Mouse (Mus musculus): Measurements from ENCODE around the gene Fxyd6. TPM values are rescaled to one million over a fixed set of nuclear protein-coding genes. Genes with fewer than 3 reads are reported as not detected.

Fxyd6 gene
- polyA plus RNA-seq, 1 experiment from 2014 or later = 32.7 TPM

- no peak overlapping the region for H3K9ac ChIP-seq (ENCODE audit: low read length)
- no peaks in the 10 kb centered on the region for H3K9me3 ChIP-seq (ENCODE audit: control insufficient read depth, low read length)
- H3K4me1 ChIP-seq (ENCODE audit: control insufficient read depth in 2 of 2, insufficient read depth in 2 of 2, low read length in 2 of 2) = peaks cover 3% of the 10 kb centered on the region in 2 experiments; a peak in 1 of 4 replicates
- H3K27ac ChIP-seq (replicated peaks in 1 of 2; ENCODE audit: control insufficient read depth in 1 of 2, insufficient read depth in 1 of 2, low read depth in 2 of 2, low read length in 2 of 2) = no peak overlapping the region
- H3K4me3 ChIP-seq (ENCODE audit: control insufficient read depth in 1 of 2, insufficient read depth in 1 of 2, low read depth in 1 of 2, low read length in 2 of 2) = no peak overlapping the region
- no peaks in the 10 kb centered on the region for H3K27me3 ChIP-seq (ENCODE audit: control insufficient read depth, insufficient read depth, low read length)
- ATAC-seq (ENCODE audit: insufficient number of reproducible peaks, insufficient read depth, low FRiP score, low read depth) = no peak
- H3K36me3 ChIP-seq (ENCODE audit: control insufficient read depth, insufficient read depth, low read length) = no peaks in the 10 kb centered on the region
- H3K4me2 ChIP-seq (ENCODE audit: low read length) = no peak overlapping the region
- WGBS = 62% methylated on average over 8 of the region's 8 CpGs
Observed at GRCm38 (mm10) chr9:45421209-45421608, 51.2 kb downstream of the Fxyd6 start.

DNA sequence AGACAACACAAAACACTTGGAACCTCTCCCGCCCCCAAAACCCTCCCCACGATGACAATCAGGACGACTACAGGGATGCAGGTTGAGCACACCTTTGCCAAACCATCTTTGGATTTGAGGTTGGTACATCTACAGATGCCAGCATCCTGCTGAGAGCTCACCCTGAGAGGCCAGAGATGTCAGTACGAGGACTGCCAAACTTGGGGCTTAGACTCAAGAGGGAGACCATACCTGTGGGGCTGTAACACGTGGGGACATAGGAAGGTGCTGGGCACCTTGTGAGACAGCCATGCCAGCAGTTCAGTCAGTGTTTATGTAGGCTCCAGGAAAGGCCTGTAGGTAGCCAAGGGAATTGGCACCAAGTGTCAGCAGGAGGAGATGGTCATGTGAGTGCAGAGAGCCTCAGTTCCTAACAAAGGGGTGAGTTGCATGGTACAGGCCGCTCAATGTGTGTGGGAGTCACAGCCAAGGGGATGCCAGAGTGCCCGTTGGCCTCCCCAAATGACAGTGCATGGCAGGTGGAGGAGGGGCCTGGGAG lies 52.8 kb downstream of the Fxyd6 start:
- WGBS = 72% methylated on average over 7 of the region's 7 CpGs
- Histone ChIP-seq H3K4me3 (ENCODE audit: control insufficient read depth in 1 of 2, insufficient read depth in 1 of 2, low read depth in 1 of 2, low read length in 2 of 2) (no peak overlapping the region), H3K9me3 (ENCODE audit: control insufficient read depth, low read length) (no peaks in the 10 kb centered on the region), H3K27me3 (ENCODE audit: control insufficient read depth, insufficient read depth, low read length) (0 out of 2 replicates have a peak, but pooled peaks cover 3% of the 10 kb centered on the region), H3K36me3 (ENCODE audit: control insufficient read depth, insufficient read depth, low read length) (no peaks in the 10 kb centered on the region), H3K27ac (replicated peaks in 1 of 2; ENCODE audit: control insufficient read depth in 1 of 2, insufficient read depth in 1 of 2, low read depth in 2 of 2, low read length in 2 of 2) (no peak overlapping the region), H3K4me2 (ENCODE audit: low read length) (no peak overlapping the region), H3K4me1 (ENCODE audit: control insufficient read depth in 2 of 2, insufficient read depth in 2 of 2, low read length in 2 of 2) (no peaks in the 10 kb centered on the region), H3K9ac (ENCODE audit: low read length) (no peak overlapping the region)
- ATAC-seq (ENCODE audit: insufficient number of reproducible peaks, insufficient read depth, low FRiP score, low read depth) = no peak

- Histone ChIP-seq H3K36me3 (ENCODE audit: control insufficient read depth, insufficient read depth, low read length) (no peaks in the 10 kb centered on the region), H3K27ac (replicated peaks in 1 of 2; ENCODE audit: control insufficient read depth in 1 of 2, insufficient read depth in 1 of 2, low read depth in 2 of 2, low read length in 2 of 2) (no peak within 1 kb of the TSS), H3K9me3 (ENCODE audit: control insufficient read depth, low read length) (no peaks in the 10 kb centered on the region), H3K9ac (ENCODE audit: low read length) (no peak within 1 kb of the TSS), H3K4me2 (ENCODE audit: low read length) (no peak within 1 kb of the TSS), H3K27me3 (ENCODE audit: control insufficient read depth, insufficient read depth, low read length) (peaks cover 33% of the 10 kb centered on the region), H3K4me1 (ENCODE audit: control insufficient read depth in 2 of 2, insufficient read depth in 2 of 2, low read length in 2 of 2) (peaks cover 0 to 10% of the 10 kb centered on the region in 2 experiments; a peak in 2 of 4 replicates), H3K4me3 (ENCODE audit: control insufficient read depth in 1 of 2, insufficient read depth in 1 of 2, low read depth in 1 of 2, low read length in 2 of 2) (no peak within 1 kb of the TSS)
- no peak for ATAC-seq (ENCODE audit: insufficient number of reproducible peaks, insufficient read depth, low FRiP score, low read depth)
- WGBS = 74% methylated on average over 4 of the region's 4 CpGs
Observed at GRCm38 (mm10) chr9:45426456-45426855, 56.5 kb downstream of the Fxyd6 start, which contains the start of gene Dscaml1. Dscaml1 (plus strand) TSS chr9:45426628.

DNA sequence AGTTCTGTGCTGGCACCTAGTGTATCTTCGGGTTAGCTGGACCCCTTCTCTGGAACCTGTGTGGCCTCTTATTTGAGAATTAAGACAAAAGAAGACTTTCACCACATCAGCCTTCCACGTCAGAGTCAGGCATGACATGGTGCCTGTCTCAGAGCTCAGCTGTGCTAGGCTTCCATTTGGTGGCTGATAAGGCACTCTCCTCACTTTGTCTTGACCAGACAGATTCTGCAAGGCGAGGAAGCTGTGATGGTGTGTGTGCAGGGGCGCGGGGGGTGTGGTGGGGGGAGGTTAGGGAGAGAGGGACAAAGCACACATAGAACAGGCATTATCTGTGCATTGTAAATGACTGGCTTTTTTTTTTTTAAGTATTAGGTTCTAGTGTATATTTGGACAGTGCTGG lies 59.4 kb downstream of the Fxyd6 start:
- ATAC-seq (ENCODE audit: insufficient number of reproducible peaks, insufficient read depth, low FRiP score, low read depth) = no peak

GRCm38 (mm10) chr9:45429951-45430697 lies 60.1 kb downstream of the Fxyd6 start:
- Histone ChIP-seq H3K4me1 (ENCODE audit: control insufficient read depth in 2 of 2, insufficient read depth in 2 of 2, low read length in 2 of 2) (peaks cover 0 to 10% of the 10 kb centered on the region in 2 experiments; a peak in 2 of 4 replicates), H3K4me3 (ENCODE audit: control insufficient read depth in 1 of 2, insufficient read depth in 1 of 2, low read depth in 1 of 2, low read length in 2 of 2) (peak overlapping the region; percentile 22 to 41), H3K4me2 (ENCODE audit: low read length) (peak overlapping the region; percentile 68), H3K9ac (ENCODE audit: low read length) (no peak overlapping the region), H3K27me3 (ENCODE audit: control insufficient read depth, insufficient read depth, low read length) (peaks cover 60% of the 10 kb centered on the region), H3K9me3 (ENCODE audit: control insufficient read depth, low read length) (no peaks in the 10 kb centered on the region), H3K27ac (replicated peaks in 1 of 2; ENCODE audit: control insufficient read depth in 1 of 2, insufficient read depth in 1 of 2, low read depth in 2 of 2, low read length in 2 of 2) (no peak overlapping the region), H3K36me3 (ENCODE audit: control insufficient read depth, insufficient read depth, low read length) (no peaks in the 10 kb centered on the region)
- ATAC-seq (ENCODE audit: insufficient number of reproducible peaks, insufficient read depth, low FRiP score, low read depth) = no peak
- whole genome bisulfite sequencing = 3% methylated on average over 46 of the region's 54 CpGs

More for the DNA sequence above, 59.4 kb downstream of the Fxyd6 start:
- 14% methylated on average over 5 of the region's 5 CpGs for WGBS
- Histone ChIP-seq H3K36me3 (ENCODE audit: control insufficient read depth, insufficient read depth, low read length) (no peaks in the 10 kb centered on the region), H3K9me3 (ENCODE audit: control insufficient read depth, low read length) (no peaks in the 10 kb centered on the region), H3K4me1 (ENCODE audit: control insufficient read depth in 2 of 2, insufficient read depth in 2 of 2, low read length in 2 of 2) (peaks cover 0 to 10% of the 10 kb centered on the region in 2 experiments; a peak in 2 of 4 replicates), H3K27me3 (ENCODE audit: control insufficient read depth, insufficient read depth, low read length) (peaks cover 60% of the 10 kb centered on the region), H3K9ac (ENCODE audit: low read length) (no peak overlapping the region), H3K4me3 (ENCODE audit: control insufficient read depth in 1 of 2, insufficient read depth in 1 of 2, low read depth in 1 of 2, low read length in 2 of 2) (no peak overlapping the region), H3K4me2 (ENCODE audit: low read length) (no peak overlapping the region), H3K27ac (replicated peaks in 1 of 2; ENCODE audit: control insufficient read depth in 1 of 2, insufficient read depth in 1 of 2, low read depth in 2 of 2, low read length in 2 of 2) (no peak overlapping the region)

DNA sequence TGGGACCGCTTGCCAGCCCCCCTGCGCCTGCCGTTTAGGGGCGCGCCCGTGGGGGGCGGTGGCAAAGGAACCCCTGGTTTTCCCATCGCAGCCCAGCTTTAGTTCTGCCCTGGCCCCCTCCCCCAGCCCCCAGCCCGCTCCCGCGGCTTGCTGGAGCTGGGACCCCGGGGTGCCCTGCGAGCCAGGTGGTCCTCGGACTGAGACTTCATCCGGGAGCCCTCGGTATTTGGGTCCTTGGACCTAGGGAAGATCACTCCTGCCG lies 60.6 kb downstream of the Fxyd6 start:
- H3K4me1 ChIP-seq (ENCODE audit: control insufficient read depth in 2 of 2, insufficient read depth in 2 of 2, low read length in 2 of 2) = peaks cover 0 to 10% of the 10 kb centered on the region in 2 experiments; a peak in 2 of 4 replicates
- ATAC-seq (ENCODE audit: insufficient number of reproducible peaks, insufficient read depth, low FRiP score, low read depth) = no peak
- H3K9me3 ChIP-seq (ENCODE audit: control insufficient read depth, low read length) = no peaks in the 10 kb centered on the region
- peaks cover 60% of the 10 kb centered on the region for H3K27me3 ChIP-seq (ENCODE audit: control insufficient read depth, insufficient read depth, low read length)
- 3% methylated on average over 16 of the region's 17 CpGs for WGBS
- no peaks in the 10 kb centered on the region for H3K36me3 ChIP-seq (ENCODE audit: control insufficient read depth, insufficient read depth, low read length)
- no peak overlapping the region for H3K27ac ChIP-seq (replicated peaks in 1 of 2; ENCODE audit: control insufficient read depth in 1 of 2, insufficient read depth in 1 of 2, low read depth in 2 of 2, low read length in 2 of 2)
- peak overlapping the region; percentile 22 to 41 for H3K4me3 ChIP-seq (ENCODE audit: control insufficient read depth in 1 of 2, insufficient read depth in 1 of 2, low read depth in 1 of 2, low read length in 2 of 2)
- no peak overlapping the region for H3K9ac ChIP-seq (ENCODE audit: low read length)
- peak overlapping the region; percentile 68 for H3K4me2 ChIP-seq (ENCODE audit: low read length)

DNA sequence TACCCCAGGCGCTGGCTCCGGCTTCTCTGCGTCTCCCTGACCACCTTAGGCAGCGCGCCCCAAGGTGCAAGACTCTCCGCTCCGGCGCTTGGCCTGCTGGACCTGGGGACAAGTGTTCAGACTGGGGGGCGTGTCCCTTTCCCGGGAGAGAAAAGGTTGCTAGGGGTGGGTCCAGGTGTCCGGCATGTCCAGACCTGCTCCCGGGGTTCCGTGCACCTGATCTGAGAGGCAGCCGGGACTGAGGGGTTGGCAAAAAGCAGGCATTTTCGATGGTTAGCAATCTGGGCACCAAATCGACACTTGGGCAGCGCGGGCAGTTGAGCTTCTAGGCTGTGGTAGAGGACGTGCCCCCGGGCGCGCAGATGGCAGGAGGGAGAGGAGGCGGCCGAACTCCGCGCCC lies 61.2 kb downstream of the Fxyd6 start:
- WGBS = 5% methylated on average over 26 of the region's 26 CpGs
- ATAC-seq (ENCODE audit: insufficient number of reproducible peaks, insufficient read depth, low FRiP score, low read depth) = no peak
- Histone ChIP-seq H3K4me3 (ENCODE audit: control insufficient read depth in 1 of 2, insufficient read depth in 1 of 2, low read depth in 1 of 2, low read length in 2 of 2) (peak overlapping the region in 1 of 2 experiments; percentile 41; a peak in 2 of 4 replicates), H3K4me2 (ENCODE audit: low read length) (peak overlapping the region; percentile 68), H3K36me3 (ENCODE audit: control insufficient read depth, insufficient read depth, low read length) (no peaks in the 10 kb centered on the region), H3K9ac (ENCODE audit: low read length) (no peak overlapping the region), H3K27ac (replicated peaks in 1 of 2; ENCODE audit: control insufficient read depth in 1 of 2, insufficient read depth in 1 of 2, low read depth in 2 of 2, low read length in 2 of 2) (no peak overlapping the region), H3K9me3 (ENCODE audit: control insufficient read depth, low read length) (no peaks in the 10 kb centered on the region), H3K27me3 (ENCODE audit: control insufficient read depth, insufficient read depth, low read length) (peaks cover 60% of the 10 kb centered on the region), H3K4me1 (ENCODE audit: control insufficient read depth in 2 of 2, insufficient read depth in 2 of 2, low read length in 2 of 2) (peaks cover 0 to 10% of the 10 kb centered on the region in 2 experiments; a peak in 2 of 4 replicates)

Measured in heart, embryonic 14.5 days (tissue).